Mouse (Mus musculus): ENCODE data around the gene Rprd2.
A peak's percentile ranks its signal among the peaks of the same experiment; 100 is the strongest.

Rprd2 gene

DNA sequence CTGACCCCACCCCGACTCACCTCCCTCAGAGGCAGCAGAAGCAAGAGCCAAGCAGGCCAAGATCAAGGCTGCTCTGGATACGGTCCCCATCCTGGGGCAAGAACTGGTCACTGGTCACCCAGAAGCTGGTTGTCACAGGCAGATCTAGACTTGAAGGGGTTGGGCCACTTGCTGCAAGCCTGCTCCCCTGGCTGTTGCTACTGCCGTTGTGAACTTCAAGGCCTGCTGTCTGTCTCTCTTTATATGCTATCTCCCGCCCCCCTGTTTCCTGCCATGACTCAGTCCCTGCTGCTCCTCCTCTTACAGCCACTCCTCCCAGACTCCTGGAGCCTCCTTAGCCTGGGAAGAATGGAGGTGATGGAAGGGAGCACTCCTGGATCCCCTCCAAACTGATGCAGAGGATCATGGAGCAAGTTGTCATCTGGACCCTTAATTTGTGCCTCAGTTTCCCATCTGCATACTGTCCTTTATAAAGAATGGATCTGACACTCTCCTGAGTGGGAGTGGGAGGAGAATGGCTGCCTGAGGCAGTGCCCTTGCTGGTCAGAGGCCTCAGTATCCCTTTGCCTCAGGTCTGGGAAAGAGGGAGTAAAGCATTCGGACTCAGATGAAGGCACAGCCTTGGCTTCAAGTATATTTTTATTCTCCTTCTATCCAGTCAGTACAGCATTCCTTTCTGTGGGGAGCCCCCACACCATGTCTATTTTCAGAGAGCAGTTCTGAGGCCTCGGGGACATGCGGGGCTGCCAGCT is 79.1 kb downstream of the Rprd2 start, which contains the start of gene Ecm1:
Gene Ecm1 (minus strand): TSS at position 217 of the 752 bp plus-strand sequence.
- DNase-seq (ENCODE audit: low read depth): peak; percentile 83

- no peak for DNase-seq (ENCODE audit: low read depth)
These were observed 83.5 kb downstream of the Rprd2 start for GRCm38 (mm10) chr3:95735071-95735670.

DNA sequence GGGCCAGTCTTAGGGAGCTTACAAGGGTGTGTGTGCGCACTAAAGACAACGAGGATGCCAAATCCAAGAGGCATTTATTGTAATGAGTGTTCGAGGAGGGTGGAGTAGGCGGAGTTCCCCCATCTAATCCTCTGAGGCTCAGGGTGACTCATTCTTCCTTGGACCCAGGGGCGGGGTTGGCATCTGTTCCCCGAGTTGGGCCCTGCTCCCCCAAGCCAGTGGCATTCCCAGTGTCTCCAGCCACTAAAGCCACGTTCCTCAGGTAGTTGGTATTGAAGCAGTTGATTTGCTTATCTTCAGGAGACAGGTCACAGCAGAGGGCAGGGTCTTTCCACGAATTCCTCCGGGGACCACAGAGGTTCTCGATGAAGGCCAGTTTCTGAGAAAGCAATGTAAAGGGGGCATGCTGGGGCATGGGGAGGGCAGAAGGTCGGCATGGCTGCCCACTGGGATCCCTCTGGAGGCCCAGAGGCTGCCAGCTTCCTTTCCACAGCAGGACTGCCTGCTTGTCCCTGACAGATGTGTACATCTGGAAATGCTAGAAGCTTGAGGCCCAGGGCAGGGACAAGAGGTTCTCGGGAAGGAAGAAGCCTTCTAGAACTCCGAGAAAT is 84.5 kb downstream of the Rprd2 start:
- DNase-seq (ENCODE audit: low read depth): no peak

- peak; percentile 64 for DNase-seq (ENCODE audit: low read depth)
These were observed 85.7 kb downstream of the Rprd2 start for GRCm38 (mm10) chr3:95732744-95733521.

- no peak for DNase-seq (ENCODE audit: low read depth)
These were observed 86.4 kb downstream of the Rprd2 start for GRCm38 (mm10) chr3:95732297-95732696.

DNA sequence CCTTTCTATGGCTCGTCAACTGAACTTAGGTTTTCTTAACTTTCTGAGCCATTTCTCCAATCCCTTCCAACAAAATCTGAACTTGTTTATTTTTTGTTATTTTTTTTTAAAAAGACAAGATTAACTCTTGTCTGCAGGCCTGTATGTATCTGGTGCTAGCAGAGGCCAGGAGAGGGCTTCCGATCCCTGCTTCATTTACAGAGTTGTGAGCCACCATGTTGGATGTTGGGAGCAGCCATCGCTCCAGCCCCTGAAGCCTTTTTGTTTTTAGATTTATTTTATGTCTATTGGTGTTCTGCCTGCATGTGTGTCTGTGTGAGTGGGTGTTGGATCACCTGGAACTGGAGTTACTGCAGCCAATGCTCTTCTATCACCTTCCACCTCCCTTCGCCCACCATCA is 86.9 kb downstream of the Rprd2 start:
- no peak for DNase-seq (ENCODE audit: low read depth)

- no peak for DNase-seq (ENCODE audit: low read depth)
These were observed 88.2 kb downstream of the Rprd2 start for GRCm38 (mm10) chr3:95730431-95730830.

DNA sequence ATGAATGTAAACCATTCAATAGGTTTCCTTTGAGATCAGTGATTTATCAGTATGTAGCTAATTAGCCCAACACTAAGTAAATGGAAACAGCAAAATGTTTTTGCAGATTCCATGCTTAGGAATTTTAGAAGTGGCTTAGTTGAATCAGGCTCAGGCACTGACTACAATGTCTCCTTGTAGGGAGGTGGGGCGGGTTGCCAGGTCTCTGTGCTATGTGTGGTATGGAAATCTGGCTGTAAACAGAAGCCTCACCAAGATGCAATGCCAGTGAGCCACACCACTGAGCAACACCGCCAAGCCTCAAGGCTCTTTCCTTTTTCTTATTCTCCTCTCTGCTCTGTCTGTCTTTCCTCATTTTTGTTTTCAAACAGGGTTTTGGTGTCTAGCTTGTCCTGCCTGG is 89.8 kb downstream of the Rprd2 start:
- peak; percentile 67 for DNase-seq (ENCODE audit: low read depth)

- peak; percentile 95 for DNase-seq (ENCODE audit: low read depth)
These were observed 91.8 kb downstream of the Rprd2 start for GRCm38 (mm10) chr3:95726696-95727358.

DNA sequence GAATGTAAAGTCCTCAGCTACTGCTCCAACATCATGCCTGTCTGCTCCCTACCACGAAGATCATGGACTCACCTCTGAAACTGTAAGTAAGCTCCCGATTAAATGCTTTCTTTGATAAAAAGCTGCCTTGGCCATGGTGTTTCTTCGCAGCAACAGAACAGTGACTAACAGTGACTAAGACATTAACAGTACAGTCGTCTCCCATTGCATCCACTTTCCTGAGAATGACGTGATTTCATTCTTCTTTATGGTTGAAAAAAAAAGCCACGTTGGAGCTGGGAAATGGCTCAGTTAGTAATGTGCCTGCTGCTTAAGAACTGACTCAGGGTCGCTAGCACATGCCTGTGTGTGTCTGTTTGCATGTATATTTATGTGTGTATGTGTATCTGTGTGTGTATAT is 92.8 kb downstream of the Rprd2 start:
- peak; percentile 71 for DNase-seq (ENCODE audit: low read depth)

- DNase-seq (ENCODE audit: low read depth): no peak
These were observed 96.3 kb downstream of the Rprd2 start for GRCm38 (mm10) chr3:95722386-95722785.

DNA sequence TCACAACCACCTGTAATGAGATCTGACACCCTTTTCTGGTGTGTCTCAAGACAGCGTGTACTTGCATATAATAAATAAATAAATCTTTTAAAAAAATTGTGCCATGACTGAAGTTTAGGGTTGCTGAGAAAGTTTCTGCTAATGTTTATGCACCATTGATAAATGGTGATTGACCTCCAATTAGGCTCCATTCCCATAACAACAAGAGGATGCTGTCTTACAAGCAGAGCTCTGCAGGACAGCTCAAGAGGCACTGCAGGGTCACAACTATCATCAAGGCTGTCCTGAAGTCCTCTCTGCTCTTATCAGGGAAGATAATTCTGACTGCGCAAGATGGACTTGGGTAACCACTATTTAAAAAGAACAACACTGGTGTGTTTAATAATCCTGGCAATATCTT is 100.5 kb downstream of the Rprd2 start:
- DNase-seq (ENCODE audit: low read depth): no peak

DNA sequence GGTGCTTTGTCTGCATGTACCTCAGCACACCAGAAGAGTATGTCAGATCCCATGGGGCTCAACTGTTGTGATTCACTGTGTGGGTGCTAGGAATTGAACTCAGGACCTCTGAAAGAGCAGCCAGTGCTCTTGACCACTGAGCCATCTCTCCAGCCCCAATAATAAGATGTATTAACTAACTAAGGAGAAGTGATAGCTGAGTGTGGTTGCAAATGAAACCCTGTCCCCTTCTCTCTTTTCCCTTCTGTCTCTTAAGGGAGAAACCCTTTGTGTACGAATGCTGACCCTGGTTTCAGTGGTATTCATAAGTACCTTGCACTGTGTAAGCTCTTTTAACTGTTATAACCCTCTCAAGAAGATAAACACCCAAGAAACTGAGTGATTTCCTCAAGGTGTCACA is 102.6 kb downstream of the Rprd2 start:
- no peak for DNase-seq (ENCODE audit: low read depth)

All from fibroblast of lung, adult 2 months (primary cell).